Mouse (Mus musculus): Measurements from ENCODE around the gene Ndnf. TPM values are rescaled to one million over a fixed set of nuclear protein-coding genes. Genes with fewer than 3 reads are reported as not detected.

The Ndnf gene
- total RNA-seq, 2 experiments from 2014 or later, result 0.32 to 0.63 TPM

- DNase-seq (ENCODE audit: low spot score in 2 of 2), result no peak
Observed at GRCm38 (mm10) chr6:65743144-65743870, 71.9 kb downstream of the Ndnf start.

- DNase-seq (ENCODE audit: low spot score in 2 of 2), result no peak
Observed at GRCm38 (mm10) chr6:65743871-65744202, 72.4 kb downstream of the Ndnf start.

GRCm38 (mm10) chr6:65758214-65758613 is 86.8 kb downstream of the Ndnf start:
- DNase-seq (ENCODE audit: low spot score in 2 of 2), result no peak

GRCm38 (mm10) chr6:65759174-65759573 is 87.8 kb downstream of the Ndnf start:
- DNase-seq (ENCODE audit: low spot score in 2 of 2), result no peak

GRCm38 (mm10) chr6:65760073-65760472 is 88.7 kb downstream of the Ndnf start:
- no peak for DNase-seq (ENCODE audit: low spot score in 2 of 2)

Other genes with a start within 250 kb of the Ndnf start
- under 1 TPM in 1 of 2 experiments, not detected in 1; 0.13 TPM for gene Tnip3, start 146.3 kb upstream of the Ndnf start, total RNA-seq (2021)
- gene Prdm5, start 107.4 kb downstream of the Ndnf start, total RNA-seq (2021), result 10 to 100 TPM; 10.9 to 13.8 TPM